Mouse (Mus musculus) megakaryocyte, adult 5-6 weeks (primary cell): ENCODE data around the gene Pttg1. TPM values are rescaled to one million over a fixed set of nuclear protein-coding genes. Genes with fewer than 3 reads are reported as not detected.

Experiments used
- ATAC-seq: 2 replicates; pipeline ENCODE4 v1.8.0; 2016; ENCODE audit warnings: mild to moderate bottlenecking, inconsistent platforms; ENCODE audit not compliant: poor library complexity, severe bottlenecking
- total RNA-seq, 2 experiments: library from RNA; stranded (forward) in 1 of 2; stranded (reverse) in 1 of 2; fragments of 153-499, 151-499 nt in 1 of 2; fragments of 221-1000, 200-1000 nt in 1 of 2; gene quantifications; 2 replicates each; pipeline versions ENCODE4 v1.2.3 to v1.2.4; 2015 to 2017

The Pttg1 gene
- total RNA-seq, 2 experiments from 2014 or later: 44.4 to 49.6 TPM

DNA sequence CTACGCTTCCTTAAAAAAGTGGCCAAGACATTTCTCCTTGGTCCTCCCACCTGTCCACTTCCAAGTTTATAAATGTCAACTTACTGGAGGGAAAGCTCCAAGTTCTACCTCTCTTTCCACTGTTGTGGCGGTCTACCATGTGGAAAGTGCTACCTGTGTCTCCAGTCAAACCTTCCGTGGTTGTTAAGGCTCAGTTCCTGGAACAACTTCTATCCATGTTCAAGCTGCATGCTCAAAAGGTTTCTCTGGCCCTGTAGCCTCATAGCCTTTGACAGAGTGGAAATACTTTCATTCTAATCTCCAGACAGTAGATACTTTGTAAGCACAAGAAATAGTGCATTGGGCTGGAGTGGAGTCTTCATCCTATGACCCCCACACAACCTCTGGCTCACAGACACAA lies 46.6 kb downstream of the Pttg1 start:
- ATAC-seq: no peak

DNA sequence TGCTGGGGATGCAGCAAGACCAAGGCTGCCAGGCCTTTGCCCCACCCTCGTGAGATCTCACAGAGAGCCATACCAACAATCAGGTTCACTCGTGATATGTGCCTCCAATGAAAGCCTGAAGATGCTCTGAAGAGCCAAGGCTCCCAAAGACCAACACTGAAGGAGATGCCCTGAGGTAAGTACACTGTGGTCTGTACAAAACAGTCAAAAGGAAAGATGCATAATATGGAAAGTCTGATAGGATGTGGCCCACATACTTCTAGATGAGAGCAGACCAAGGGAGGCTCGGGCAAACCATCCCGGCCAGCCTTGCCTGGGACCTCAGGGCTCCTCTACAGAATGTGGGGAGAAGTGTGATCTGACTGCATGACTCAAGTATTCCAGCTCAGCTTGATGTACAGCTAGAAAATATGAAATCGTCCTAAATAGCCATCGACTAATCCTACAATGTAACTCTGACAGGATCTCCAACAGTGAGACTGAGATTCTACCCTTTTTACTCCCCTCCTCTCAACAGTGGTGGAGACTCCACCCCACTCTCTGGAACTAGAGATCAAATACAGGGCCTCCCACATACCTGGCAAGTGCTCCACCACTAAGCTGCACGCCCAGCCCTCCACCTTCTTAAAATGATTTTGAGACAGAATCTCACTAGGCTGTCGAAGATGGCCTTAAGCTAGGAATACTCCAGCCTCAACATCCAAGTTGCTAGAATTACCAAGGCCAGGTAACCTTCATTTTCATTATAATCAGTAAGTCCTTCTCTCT lies 48.8 kb downstream of the Pttg1 start:
- no peak for ATAC-seq

DNA sequence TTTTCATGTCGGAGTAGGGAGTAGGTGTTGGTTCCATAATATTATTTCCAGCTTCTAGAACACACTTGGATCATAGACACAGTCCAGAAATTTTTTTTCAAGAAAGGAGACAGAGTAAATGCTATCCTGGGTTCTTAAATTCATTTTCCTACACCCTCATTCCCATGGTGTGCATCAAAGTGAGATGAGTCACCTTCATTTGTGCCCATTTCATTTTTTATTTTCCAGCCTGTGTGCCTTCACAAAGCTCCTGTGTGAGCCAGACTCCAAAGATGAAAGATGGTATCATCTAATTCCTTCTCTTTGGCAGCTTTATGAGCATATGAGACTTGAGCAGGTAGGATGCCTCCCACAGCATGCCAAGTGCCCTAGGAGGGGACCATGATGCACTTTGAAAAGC lies 49.5 kb downstream of the Pttg1 start:
- ATAC-seq: no peak

DNA sequence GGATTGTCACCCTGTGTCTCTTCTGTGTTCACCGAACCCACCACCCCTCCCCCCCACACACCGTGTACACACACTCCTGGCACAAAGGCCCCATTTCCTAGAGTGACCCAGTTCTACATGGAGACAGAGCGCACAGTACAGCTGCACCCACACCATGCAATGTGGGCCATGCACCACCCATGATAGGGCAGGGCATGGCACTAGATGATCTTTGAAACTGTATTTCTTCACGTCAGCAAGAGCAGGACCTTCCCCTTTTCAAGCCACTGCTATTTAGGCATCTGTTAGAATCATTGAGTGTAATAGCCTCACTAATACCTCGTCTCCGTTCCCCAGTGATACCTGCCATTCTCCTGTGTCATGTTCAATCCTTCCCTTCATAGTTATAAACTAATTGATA lies 51.1 kb downstream of the Pttg1 start:
- no peak for ATAC-seq

DNA sequence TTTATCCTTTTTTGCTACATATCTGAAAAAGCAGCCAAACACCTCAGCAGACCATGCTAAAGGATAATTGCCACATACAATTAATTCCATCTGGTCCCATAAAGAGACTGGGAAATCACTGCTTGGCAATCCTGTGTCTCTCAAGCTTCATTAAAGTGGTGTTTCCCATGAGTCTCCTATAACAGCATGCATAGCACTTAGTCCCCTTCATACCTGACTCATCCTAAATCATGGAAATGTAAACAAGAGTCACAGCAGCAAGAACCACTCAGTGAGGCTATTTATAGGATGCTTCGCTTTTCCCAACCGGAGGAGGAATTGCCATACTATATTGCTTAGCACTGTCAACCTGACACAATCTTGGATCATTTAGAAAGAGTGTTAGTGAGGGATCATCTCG lies 52.7 kb downstream of the Pttg1 start:
- ATAC-seq: no peak

DNA sequence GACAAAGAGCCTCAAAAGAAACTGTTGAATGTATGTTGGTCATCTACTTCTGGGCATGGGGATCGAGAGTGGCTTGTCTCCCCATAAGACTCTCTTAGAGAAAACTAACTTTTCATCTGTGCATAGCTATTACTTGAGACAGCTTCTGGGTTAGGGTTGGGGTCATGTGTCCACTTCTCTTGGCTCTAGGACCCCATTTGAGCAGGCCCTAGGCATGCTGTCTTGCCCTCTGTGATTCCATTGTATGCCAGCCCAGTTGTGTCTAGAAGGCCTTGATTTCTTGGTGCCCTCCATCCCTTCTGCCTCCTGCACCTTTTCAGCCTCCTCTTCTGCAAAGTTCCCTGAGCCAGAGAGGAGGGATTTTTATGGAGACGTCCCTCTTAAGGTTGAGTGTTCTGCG lies 54.2 kb downstream of the Pttg1 start:
- ATAC-seq: no peak

Other genes starting within 250 kb of the Pttg1 start
- gene Slu7, start 7.5 kb upstream of the Pttg1 start, total RNA-seq (2015): 25.9 and 36.3 TPM in 2 replicates
- gene Slu7, start 7.5 kb upstream of the Pttg1 start, total RNA-seq (2017): 74.2 and 77.7 TPM in 2 replicates
- gene C1qtnf2, start 48.0 kb upstream of the Pttg1 start, total RNA-seq (2015): not detected in 2 replicates
- gene C1qtnf2, start 48.0 kb upstream of the Pttg1 start, total RNA-seq (2017): not detected in 2 replicates
- gene Ccnjl, start 102.5 kb upstream of the Pttg1 start, total RNA-seq (2015): not detected in 2 replicates
- gene Ccnjl, start 102.5 kb upstream of the Pttg1 start, total RNA-seq (2017): not detected in 2 replicates
- not detected in 2 replicates for gene 4933415A04Rik, start 160.8 kb upstream of the Pttg1 start, total RNA-seq (2015)
- not detected in 2 replicates for gene 4933415A04Rik, start 160.8 kb upstream of the Pttg1 start, total RNA-seq (2017)
- gene Fabp6, start 175.3 kb upstream of the Pttg1 start, total RNA-seq (2015): not detected in 2 replicates
- gene Fabp6, start 175.3 kb upstream of the Pttg1 start, total RNA-seq (2017): not detected in 2 replicates